Mouse (Mus musculus) Muller cell, postnatal 12 days (primary cell): ENCODE data around the gene Dgcr8.

Experiments
- DNase-seq: peaks from one replicate; pipeline ENCODE4 v3.0.0-alpha.2; 2015; ENCODE audit errors: inconsistent ontology term

The Dgcr8 gene

GRCm38 (mm10) chr16:18220856-18221542, 68.0 kb downstream of the Dgcr8 start:
- DNase-seq, result no peak

GRCm38 (mm10) chr16:18220001-18220400, 69.0 kb downstream of the Dgcr8 start:
- no peak for DNase-seq

GRCm38 (mm10) chr16:18218580-18218996, 70.5 kb downstream of the Dgcr8 start:
- no peak for DNase-seq

- DNase-seq, result no peak
Measured at GRCm38 (mm10) chr16:18217579-18217978, 71.5 kb downstream of the Dgcr8 start, which contains the start of gene Ccdc188. TSS of gene Ccdc188 (plus strand) at chr16:18217879.

GRCm38 (mm10) chr16:18214858-18215257, 74.2 kb downstream of the Dgcr8 start:
- no peak for DNase-seq

GRCm38 (mm10) chr16:18213689-18214088, 75.4 kb downstream of the Dgcr8 start:
- DNase-seq, result no peak

- peak; percentile 86 for DNase-seq
Measured at GRCm38 (mm10) chr16:18211417-18212171, 77.5 kb downstream of the Dgcr8 start.

GRCm38 (mm10) chr16:18210701-18211416, 78.2 kb downstream of the Dgcr8 start:
- peak; percentile 37 for DNase-seq
